Mouse (Mus musculus): Measurements from ENCODE around the gene Entpd1. TPM values are rescaled to one million over a fixed set of nuclear protein-coding genes. Genes with fewer than 3 reads are reported as not detected.

Entpd1 gene
- total and polyA plus RNA-seq, 3 experiments = not detected

GRCm38 (mm10) chr19:40637091-40637490 is 24.9 kb downstream of the Entpd1 start:
- Histone ChIP-seq H3K4me3 (ENCODE audit: control insufficient read depth in 1 of 2, insufficient read depth in 1 of 2, low read depth in 2 of 2, low read length in 2 of 2) (no peak overlapping the region), H3K36me3 (ENCODE audit: control insufficient read depth in 1 of 2, insufficient read depth in 2 of 2, low read length in 2 of 2) (peaks cover 0 to 9% of the 10 kb centered on the region in 2 experiments; a peak in 2 of 4 replicates), H3K27ac (ENCODE audit: control insufficient read depth, low read depth, low read length) (no peak overlapping the region), H3K79me2 (ENCODE audit: control insufficient read depth, insufficient read depth, low read length, poor library complexity) (no peaks in the 10 kb centered on the region), H3K4me1 (ENCODE audit: control insufficient read depth in 1 of 2, insufficient read depth in 2 of 2, low read length in 2 of 2) (peaks cover 5 to 10% of the 10 kb centered on the region in 2 experiments; a peak in 2 of 4 replicates), H3K9ac (ENCODE audit: control insufficient read depth, low read depth, low read length, poor library complexity, severe bottlenecking) (no peak overlapping the region), H3K9me3 (replicated peaks; ENCODE audit: insufficient read depth, low read length) (no peaks in the 10 kb centered on the region), H3K27me3 (ENCODE audit: control insufficient read depth in 1 of 2, insufficient read depth in 2 of 2, low read length in 2 of 2) (no peaks in the 10 kb centered on the region)
- DNase-seq (ENCODE audit: low read depth, low spot score) = peak; percentile 43
- no peak for TF ChIP-seq ELF1 (IDR thresholded peaks at IDR 0.05; ENCODE audit: low read depth, low read length)
- TF ChIP-seq MAZ (IDR thresholded peaks at IDR 0.05; ENCODE audit: low read depth, low read length) = no peak
- TF ChIP-seq ZKSCAN1 (IDR thresholded peaks at IDR 0.05; ENCODE audit: low read depth, low read length) = no peak
- TF ChIP-seq KAT2A (conservative IDR thresholded peaks at IDR 0.05; ENCODE audit: low read depth, low read length) = no peak
- no peak for TF ChIP-seq ZMIZ1 (IDR thresholded peaks at IDR 0.05; ENCODE audit: low read depth, low read length)
- TF ChIP-seq CHD2 (IDR thresholded peaks at IDR 0.05; ENCODE audit: low read length) = no peak
- no peak for TF ChIP-seq RAD21 (IDR thresholded peaks at IDR 0.05; ENCODE audit: low read depth, low read length)
- TF ChIP-seq UBTF (IDR thresholded peaks at IDR 0.05; ENCODE audit: borderline replicate concordance, insufficient read depth, low read depth, low read length) = no peak
- no peak for TF ChIP-seq MEF2A (IDR thresholded peaks at IDR 0.05; ENCODE audit: extremely low read depth, insufficient replicate concordance, low read depth, low read length, poor library complexity, severe bottlenecking)
- no peak for TF ChIP-seq TBP (IDR thresholded peaks at IDR 0.05; ENCODE audit: low read depth, low read length)
- TF ChIP-seq BHLHE40 (IDR thresholded peaks at IDR 0.05; ENCODE audit: borderline replicate concordance, low read depth, low read length) = no peak
- no peak for TF ChIP-seq SMC3 (IDR thresholded peaks at IDR 0.05; ENCODE audit: low read depth, low read length)
- TF ChIP-seq USF2 (IDR thresholded peaks at IDR 0.05; ENCODE audit: borderline replicate concordance in 1 of 2, insufficient read depth in 1 of 2, low read depth in 1 of 2, low read length in 2 of 2) = no peak
- peak; percentile 60 to 63; a peak in 3 of 4 replicates for TF ChIP-seq EP300 (IDR thresholded peaks at IDR 0.05; ENCODE audit: low read depth in 1 of 2, low read length in 2 of 2)
- peak; percentile 72 for TF ChIP-seq GATA1 (IDR thresholded peaks at IDR 0.05; ENCODE audit: low read depth, low read length)
- TF ChIP-seq HCFC1 (IDR thresholded peaks at IDR 0.05; ENCODE audit: low read depth, low read length) = no peak
- TF ChIP-seq NELFE (IDR thresholded peaks at IDR 0.05; ENCODE audit: low read depth, low read length) = no peak
- no peak for TF ChIP-seq MYC (IDR thresholded peaks at IDR 0.05; ENCODE audit: low read depth, low read length)
- no peak for TF ChIP-seq CHD1 (IDR thresholded peaks at IDR 0.05; ENCODE audit: low read depth, low read length)
- TF ChIP-seq E2F4 (IDR thresholded peaks at IDR 0.05; ENCODE audit: borderline replicate concordance, low read depth, low read length) = no peak
- TF ChIP-seq POLR2AphosphoS5 (IDR thresholded peaks at IDR 0.05; ENCODE audit: borderline replicate concordance, low read depth, low read length) = no peak
- no peak for TF ChIP-seq MAFK (IDR thresholded peaks at IDR 0.05; ENCODE audit: borderline replicate concordance, low read depth, low read length)
- peak; percentile 60 for TF ChIP-seq TCF12 (IDR thresholded peaks at IDR 0.05; ENCODE audit: low read depth, low read length)
- TF ChIP-seq GABPA (IDR thresholded peaks at IDR 0.05; ENCODE audit: low read depth, low read length) = no peak
- no peak for TF ChIP-seq MAX (IDR thresholded peaks at IDR 0.05; ENCODE audit: low read length)
- TF ChIP-seq MYB (IDR thresholded peaks at IDR 0.05; ENCODE audit: low read depth, low read length) = no peak
- TF ChIP-seq ZNF384 (IDR thresholded peaks at IDR 0.05; ENCODE audit: low read depth, low read length) = no peak
- TF ChIP-seq ZC3H11A (IDR thresholded peaks at IDR 0.05; ENCODE audit: low read depth, low read length) = no peak
- 0 out of 2 replicates have a peak, but pooled peaks have one; percentile 19 for TF ChIP-seq RCOR1 (IDR thresholded peaks at IDR 0.05; ENCODE audit: low read depth, low read length)
- TF ChIP-seq USF1 (IDR thresholded peaks at IDR 0.05; ENCODE audit: low read depth, low read length) = no peak
- no peak for TF ChIP-seq TAL1 (IDR thresholded peaks at IDR 0.05; ENCODE audit: low read length)
- 0 out of 2 replicates have a peak, but pooled peaks have one; percentile 20 for TF ChIP-seq SIN3A (IDR thresholded peaks at IDR 0.05; ENCODE audit: low read length)
- TF ChIP-seq ETS1 (IDR thresholded peaks at IDR 0.05; ENCODE audit: low read depth, low read length) = 0 out of 2 replicates have a peak, but pooled peaks have one; percentile 22
- no peak for TF ChIP-seq POLR2A (IDR thresholded peaks at IDR 0.05; ENCODE audit: control insufficient read depth in 1 of 2, insufficient read depth in 1 of 2, low read depth in 1 of 2, low read length in 2 of 2, poor library complexity in 1 of 2)
- TF ChIP-seq CTCF (IDR thresholded peaks at IDR 0.05 in 2 of 3, conservative IDR thresholded peaks at IDR 0.05 in 1 of 3; ENCODE audit: control insufficient read depth in 1 of 3, insufficient read depth in 1 of 3, low read depth in 2 of 3, low read length in 3 of 3, poor library complexity in 1 of 3, severe bottlenecking in 1 of 3) = no peak
- no peak for TF ChIP-seq POLR2AphosphoS2 (IDR thresholded peaks at IDR 0.05; ENCODE audit: low read length)
- TF ChIP-seq MXI1 (IDR thresholded peaks at IDR 0.05; ENCODE audit: low read depth, low read length) = no peak
- TF ChIP-seq JUND (IDR thresholded peaks at IDR 0.05; ENCODE audit: low read depth, low read length) = no peak
